Mouse (Mus musculus) urinary bladder, postnatal 14 days (tissue): Measurements from ENCODE around the gene Tcp10a.
"Not testable (repeated sequence)": the region's sequence is repeated elsewhere in the genome, so short reads cannot be mapped to it uniquely, and the experiment has no call there.

Experiments used
- DNase-seq: peaks from one replicate; pipeline ENCODE4 v3.0.0; 2021; ENCODE audit warnings: low spot score

Tcp10a gene

GRCm38 (mm10) chr17:7369401-7369800 is 45.0 kb downstream of the Tcp10a start:
- DNase-seq, result not testable (repeated sequence)

- DNase-seq, result not testable (repeated sequence)
Measured at GRCm38 (mm10) chr17:7371879-7372278, 47.4 kb downstream of the Tcp10a start, which contains the start of gene Gm49630. Gene Gm49630, minus strand, starts transcription at chr17:7371979.

GRCm38 (mm10) chr17:7376951-7377700 is 52.7 kb downstream of the Tcp10a start:
- not testable (repeated sequence) for DNase-seq

GRCm38 (mm10) chr17:7377907-7378306 is 53.5 kb downstream of the Tcp10a start:
- not testable (repeated sequence) for DNase-seq

- DNase-seq, result not testable (repeated sequence)
Measured at GRCm38 (mm10) chr17:7382711-7383110, 58.3 kb downstream of the Tcp10a start.

GRCm38 (mm10) chr17:7383167-7384143 is 59.0 kb downstream of the Tcp10a start:
- not testable (repeated sequence) for DNase-seq

GRCm38 (mm10) chr17:7385364-7385763 is 60.9 kb downstream of the Tcp10a start, which contains the start of gene Unc93a2:
Gene Unc93a2, minus strand, starts transcription at chr17:7385464.
- not testable (repeated sequence) for DNase-seq

- DNase-seq, result not testable (repeated sequence)
Measured at GRCm38 (mm10) chr17:7386016-7386415, 61.6 kb downstream of the Tcp10a start.

- DNase-seq, result not testable (repeated sequence)
Measured at GRCm38 (mm10) chr17:7388341-7388957, 64.0 kb downstream of the Tcp10a start.

GRCm38 (mm10) chr17:7388958-7389356 is 64.5 kb downstream of the Tcp10a start:
- not testable (repeated sequence) for DNase-seq

- DNase-seq, result not testable (repeated sequence)
Measured at GRCm38 (mm10) chr17:7389898-7390297, 65.5 kb downstream of the Tcp10a start.

- DNase-seq, result not testable (repeated sequence)
Measured at GRCm38 (mm10) chr17:7395116-7395515, 70.7 kb downstream of the Tcp10a start.
